Mouse (Mus musculus) limb, embryonic 15.5 days (tissue): ENCODE results near the gene Nfatc2. TPM values are rescaled to one million over a fixed set of nuclear protein-coding genes. Genes with fewer than 3 reads are reported as not detected.

Source experiments
- ATAC-seq: fragments of 200-750 bp; cut with Nextera tagmentation; 2 replicates; pipeline ENCODE4 v1.8.0; 2017; ENCODE audit warnings: low read depth, moderate TSS enrichment; ENCODE audit not compliant: insufficient number of reproducible peaks, low FRiP score, low TSS enrichment
- H3K27ac ChIP-seq: fragments of 300-500 bp; sonication (generic); 2 replicates; pipeline ENCODE4 v1.5.1; 2015; ENCODE audit warnings: moderate library complexity, mild to moderate bottlenecking, inconsistent platforms
- H3K27me3 ChIP-seq: fragments of 300-500 bp; sonication (generic); 2 replicates; pipeline ENCODE4 v1.6.1; 2015; ENCODE audit warnings: inconsistent platforms
- H3K36me3 ChIP-seq: fragments of 300-500 bp; sonication (generic); 2 replicates; pipeline ENCODE4 v1.6.1; 2015; ENCODE audit warnings: inconsistent platforms
- H3K4me1 ChIP-seq: fragments of 300-500 bp; sonication (generic); 2 replicates; pipeline ENCODE4 v1.6.1; 2015; ENCODE audit warnings: inconsistent platforms
- H3K4me2 ChIP-seq: fragments of 300-500 bp; sonication (generic); 2 replicates; pipeline ENCODE4 v1.6.1; 2015; ENCODE audit warnings: mild to moderate bottlenecking, inconsistent platforms
- H3K4me3 ChIP-seq: fragments of 300-500 bp; sonication (generic); 2 replicates; pipeline ENCODE4 v1.5.1; 2015; ENCODE audit warnings: mild to moderate bottlenecking, inconsistent platforms
- H3K9ac ChIP-seq: fragments of 300-500 bp; sonication (generic); 2 replicates; pipeline ENCODE4 v1.6.1; 2015; ENCODE audit warnings: inconsistent platforms
- H3K9me3 ChIP-seq: fragments of 300-500 bp; sonication (generic); 2 replicates; pipeline ENCODE4 v1.6.1; 2016; ENCODE audit warnings: inconsistent platforms
- WGBS: fragments of 180-500 bp; shearing (Covaris S2); methylation state at CpG from one replicate; pipeline ENCODE4 v1.1.7; 2015; 5-methylcytosine and 5-hydroxymethylcytosine counted together
- polyA plus RNA-seq: library from polyadenylated mRNA; unstranded; fragments of >200 nt; fragmentation: Nextera tagmentation; extraction: Ambion mirVana; gene quantifications from 2 replicates; pipeline ENCODE4 v1.2.1, GENCODE M21; 2015

Nfatc2 gene
- polyA plus RNA-seq, 1 experiment from 2014 or later, result 6.2 TPM

DNA sequence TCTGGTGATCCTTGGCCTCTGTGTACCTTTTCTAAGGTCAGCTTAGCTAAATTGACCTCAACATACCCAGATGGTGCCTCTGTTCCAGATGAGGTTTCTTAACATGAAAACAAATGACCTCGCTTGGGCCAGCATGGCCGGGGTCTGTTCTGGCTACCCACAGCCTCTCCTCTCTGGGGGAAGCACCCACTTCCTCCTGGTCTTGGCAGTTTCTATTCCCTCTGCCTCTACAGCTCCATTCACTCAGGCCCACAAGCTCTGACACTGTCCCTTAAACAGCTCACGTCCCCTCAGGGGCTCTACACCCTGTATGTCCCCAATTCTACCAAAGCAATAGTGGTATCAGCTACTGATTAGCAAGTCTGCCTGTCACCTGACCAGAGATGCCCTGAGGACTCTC, 27.6 kb downstream of the Nfatc2 start:
- Histone ChIP-seq H3K4me3 (no peak overlapping the region), H3K4me1 (peaks cover 47% of the 10 kb centered on the region), H3K27ac (no peak overlapping the region), H3K27me3 (no peaks in the 10 kb centered on the region), H3K36me3 (peaks cover 12% of the 10 kb centered on the region), H3K9ac (no peak overlapping the region), H3K4me2 (no peak overlapping the region), H3K9me3 (no peaks in the 10 kb centered on the region)
- no peak for ATAC-seq
- WGBS, result 68% methylated on average over 3 of the region's 3 CpGs

DNA sequence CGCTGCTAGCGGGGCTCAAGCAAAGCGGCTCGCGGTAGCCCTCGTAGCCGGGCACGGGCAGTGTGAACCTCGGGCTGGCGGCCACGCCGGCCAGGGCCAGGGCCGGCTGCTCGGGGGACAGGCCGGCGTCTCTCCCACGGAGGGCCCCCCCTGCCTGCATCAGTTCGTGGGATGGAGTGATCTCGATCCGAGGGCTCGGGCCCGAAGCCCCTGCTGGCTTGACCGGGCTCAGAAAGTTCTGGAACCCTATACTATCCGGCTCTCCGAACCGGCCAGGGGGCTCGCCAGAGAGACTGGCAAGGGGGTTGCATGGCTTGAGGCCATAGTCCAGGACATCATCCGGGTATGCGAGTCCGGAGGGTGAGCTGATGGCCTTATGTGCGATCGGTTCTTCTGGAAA, 30.2 kb downstream of the Nfatc2 start:
- H3K27me3 ChIP-seq, result no peaks in the 10 kb centered on the region
- no peak overlapping the region for H3K9ac ChIP-seq
- H3K36me3 ChIP-seq, result peaks cover 18% of the 10 kb centered on the region
- H3K4me1 ChIP-seq, result peaks cover 26% of the 10 kb centered on the region
- WGBS, result 94% methylated on average over 32 of the region's 32 CpGs
- ATAC-seq, result no peak
- H3K9me3 ChIP-seq, result no peaks in the 10 kb centered on the region
- no peak overlapping the region for H3K27ac ChIP-seq
- H3K4me3 ChIP-seq, result no peak overlapping the region
- no peak overlapping the region for H3K4me2 ChIP-seq

DNA sequence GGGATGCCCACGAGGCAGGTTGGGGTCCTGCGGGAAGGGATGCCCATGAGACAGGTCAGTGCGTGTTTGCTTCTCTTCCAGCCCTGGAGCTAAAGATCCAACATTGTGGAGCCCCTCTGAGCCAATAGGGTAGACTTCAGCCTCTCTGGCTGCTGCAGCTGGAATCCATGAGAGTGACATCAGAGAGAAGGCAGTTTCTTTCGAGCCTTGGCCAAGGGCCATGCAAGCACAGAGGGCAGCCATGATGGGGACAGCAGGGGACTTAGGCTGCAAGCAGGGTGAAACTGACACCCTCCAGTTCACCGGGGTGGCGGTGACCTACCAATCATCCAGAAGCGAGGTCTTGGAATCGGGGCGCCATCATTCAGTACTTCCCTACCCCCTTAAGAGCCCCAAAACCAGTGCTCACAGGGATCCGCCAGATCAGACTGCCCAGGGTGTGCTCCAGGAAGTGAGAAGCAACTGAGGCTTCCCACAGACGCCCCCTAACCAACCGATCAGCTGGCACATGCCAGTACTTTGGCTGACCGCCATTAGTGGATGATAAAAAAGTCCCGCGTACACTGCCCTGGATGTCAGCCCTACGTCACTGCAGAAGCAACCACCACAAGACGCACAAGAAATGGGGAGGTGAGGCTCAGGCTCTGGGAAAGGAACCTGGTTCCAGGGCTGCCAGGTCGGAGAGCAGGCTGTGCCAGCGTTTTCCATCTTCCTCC, 35.8 kb downstream of the Nfatc2 start:
- no peaks in the 10 kb centered on the region for H3K9me3 ChIP-seq
- H3K9ac ChIP-seq, result no peak overlapping the region
- peaks cover 12% of the 10 kb centered on the region for H3K36me3 ChIP-seq
- H3K4me2 ChIP-seq, result no peak overlapping the region
- peaks cover 26% of the 10 kb centered on the region for H3K4me1 ChIP-seq
- no peaks in the 10 kb centered on the region for H3K27me3 ChIP-seq
- 75% methylated on average over 19 of the region's 19 CpGs for WGBS
- no peak overlapping the region for H3K4me3 ChIP-seq
- ATAC-seq, result no peak
- no peak overlapping the region for H3K27ac ChIP-seq

DNA sequence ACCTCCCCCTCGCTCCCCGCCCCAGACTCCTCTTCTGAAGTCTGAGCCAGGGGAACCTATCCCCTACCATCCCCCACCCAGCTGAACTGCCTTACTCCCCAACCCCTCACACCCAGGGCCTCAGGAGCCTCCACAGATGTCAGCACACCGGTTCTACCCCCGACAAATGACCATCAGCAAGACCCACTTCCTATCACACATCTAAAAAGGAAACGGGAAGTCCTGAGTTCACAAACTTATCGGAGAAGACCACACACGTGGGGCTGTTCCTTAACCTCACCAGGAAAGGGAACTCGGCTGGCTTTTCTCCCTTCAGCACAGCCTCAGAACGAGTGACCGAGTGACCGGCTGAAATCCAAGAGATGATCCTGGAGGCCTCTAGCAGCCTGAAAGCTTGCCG, 38.3 kb downstream of the Nfatc2 start:
- no peaks in the 10 kb centered on the region for H3K9me3 ChIP-seq
- peaks cover 28% of the 10 kb centered on the region for H3K4me1 ChIP-seq
- no peak overlapping the region for H3K4me2 ChIP-seq
- no peak for ATAC-seq
- H3K4me3 ChIP-seq, result no peak overlapping the region
- WGBS, result 28% methylated on average over 12 of the region's 12 CpGs
- no peaks in the 10 kb centered on the region for H3K27me3 ChIP-seq
- H3K27ac ChIP-seq, result no peak overlapping the region
- H3K36me3 ChIP-seq, result peaks cover 6% of the 10 kb centered on the region
- H3K9ac ChIP-seq, result no peak overlapping the region

DNA sequence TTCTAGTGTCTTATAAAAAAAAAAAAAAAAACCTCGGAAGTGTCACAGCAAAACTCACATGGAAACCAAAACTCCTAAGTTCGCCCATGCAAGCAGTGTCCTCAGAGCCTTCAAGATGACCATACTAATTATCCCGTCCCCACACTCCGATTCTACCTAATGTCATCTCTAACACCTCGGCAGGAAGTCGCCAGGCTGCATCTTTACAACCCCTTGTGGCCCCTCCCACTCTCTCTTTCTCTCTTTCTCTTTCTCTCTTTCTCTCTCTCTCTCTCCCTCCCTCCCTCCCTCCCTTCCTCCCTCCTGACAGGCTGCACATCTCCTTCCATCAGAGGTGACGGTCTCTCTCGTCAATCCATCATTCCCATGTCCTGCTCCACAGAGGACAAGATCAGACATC, 44.4 kb downstream of the Nfatc2 start:
- H3K9me3 ChIP-seq, result no peaks in the 10 kb centered on the region
- H3K27me3 ChIP-seq, result 0 out of 2 replicates have a peak, but pooled peaks cover 5% of the 10 kb centered on the region
- H3K4me3 ChIP-seq, result no peak overlapping the region
- H3K4me1 ChIP-seq, result peaks cover 48% of the 10 kb centered on the region
- no peaks in the 10 kb centered on the region for H3K36me3 ChIP-seq
- ATAC-seq, result no peak
- no peak overlapping the region for H3K4me2 ChIP-seq
- no peak overlapping the region for H3K27ac ChIP-seq
- 58% methylated on average over 8 of the region's 8 CpGs for WGBS
- H3K9ac ChIP-seq, result no peak overlapping the region

DNA sequence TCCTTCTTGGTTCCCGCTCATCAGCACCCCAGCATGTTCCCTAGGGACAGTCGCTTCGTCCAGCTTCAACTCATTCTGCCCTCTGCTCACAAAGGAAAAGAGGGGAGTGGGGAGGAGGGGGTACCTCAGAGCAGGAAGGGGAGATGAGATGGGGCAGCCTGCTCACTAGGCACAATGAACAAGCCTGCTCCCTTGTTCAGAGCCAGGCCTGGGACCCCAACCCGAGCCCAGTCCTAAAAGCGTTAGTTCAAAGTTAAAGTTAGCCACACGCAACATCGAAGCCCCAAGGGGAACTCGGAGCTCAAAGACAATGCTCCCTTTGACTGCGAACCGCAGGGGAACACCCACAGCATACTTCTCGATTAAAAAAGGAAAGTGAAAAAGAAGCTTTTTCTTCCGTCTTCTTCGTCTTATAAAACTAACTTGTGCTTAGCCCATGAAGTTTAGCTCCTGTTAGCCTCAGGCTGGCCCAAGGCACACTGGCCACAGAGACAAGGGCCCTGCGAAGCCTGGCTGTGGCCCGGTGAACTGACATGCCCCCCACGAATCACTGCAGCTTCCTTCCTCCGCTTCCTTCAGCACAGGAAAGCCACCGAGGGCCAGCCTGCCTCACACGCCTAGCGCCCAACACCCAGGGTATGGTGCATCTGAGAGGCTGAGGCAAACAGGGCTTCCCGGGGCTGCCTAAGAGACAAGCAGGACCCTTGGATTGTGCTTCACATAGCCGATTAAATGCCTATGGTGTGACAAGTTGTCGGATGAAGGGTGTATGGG, 45.4 kb downstream of the Nfatc2 start:
- H3K9me3 ChIP-seq, result no peaks in the 10 kb centered on the region
- peaks cover 5% of the 10 kb centered on the region; the same call in 1 of the 2 replicates for H3K27me3 ChIP-seq
- H3K36me3 ChIP-seq, result no peaks in the 10 kb centered on the region
- no peak for ATAC-seq
- H3K4me2 ChIP-seq, result 0 out of 2 replicates have a peak overlapping the region, but pooled peaks have one; percentile 5
- 51% methylated on average over 23 of the region's 23 CpGs for WGBS
- no peak overlapping the region for H3K4me3 ChIP-seq
- no peak overlapping the region for H3K9ac ChIP-seq
- H3K4me1 ChIP-seq, result peaks cover 57% of the 10 kb centered on the region
- peak overlapping the region; percentile 47; the same call in 1 of the 2 replicates for H3K27ac ChIP-seq

DNA sequence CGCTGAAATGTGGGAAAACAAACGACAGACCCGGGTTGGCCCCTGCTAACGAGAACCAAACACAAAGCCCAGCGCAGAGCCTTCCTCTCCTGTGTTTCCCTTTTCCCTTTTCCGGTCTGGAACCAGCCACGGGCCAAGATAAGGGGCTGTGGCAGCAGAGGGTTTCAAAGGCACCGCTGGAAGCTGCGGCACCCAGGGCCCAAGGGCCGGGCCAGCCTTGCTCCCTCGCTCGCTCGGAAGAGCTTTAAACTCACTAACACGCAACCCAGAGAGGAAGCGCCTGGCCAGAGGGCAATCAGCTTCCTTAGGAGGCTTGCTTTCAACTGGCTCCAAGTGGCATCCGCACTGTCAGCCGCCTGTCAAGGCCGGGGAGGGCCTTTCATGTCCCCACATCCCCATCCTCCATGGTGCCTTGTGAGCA, 47.9 kb downstream of the Nfatc2 start:
- no peaks in the 10 kb centered on the region for H3K9me3 ChIP-seq
- H3K27ac ChIP-seq, result no peak overlapping the region
- no peak overlapping the region for H3K9ac ChIP-seq
- WGBS, result 39% methylated on average over 18 of the region's 18 CpGs
- no peaks in the 10 kb centered on the region for H3K36me3 ChIP-seq
- no peak overlapping the region for H3K4me2 ChIP-seq
- peaks cover 73% of the 10 kb centered on the region for H3K4me1 ChIP-seq
- H3K4me3 ChIP-seq, result no peak overlapping the region
- peaks cover 5% of the 10 kb centered on the region; the same call in 1 of the 2 replicates for H3K27me3 ChIP-seq
- ATAC-seq, result no peak

DNA sequence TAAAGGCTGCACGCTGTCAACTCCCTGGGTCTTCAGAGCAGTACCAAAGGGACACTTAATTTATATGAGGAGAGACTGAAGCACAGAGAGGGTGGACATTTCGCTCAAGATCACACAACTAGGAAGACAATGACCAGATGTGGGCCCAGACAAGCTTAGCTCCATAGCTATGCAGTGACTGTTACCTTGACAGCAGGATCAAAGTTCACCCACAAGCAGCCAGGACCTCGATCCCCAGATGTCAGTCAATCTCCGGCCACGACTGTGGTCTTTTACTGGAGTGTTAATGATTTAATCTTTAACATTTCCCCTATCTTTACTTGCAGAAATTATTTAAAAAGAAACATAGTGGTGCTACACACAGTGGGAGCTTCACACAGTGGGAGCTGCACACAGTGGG, 49.1 kb downstream of the Nfatc2 start:
- ATAC-seq, result no peak
- no peaks in the 10 kb centered on the region for H3K36me3 ChIP-seq
- no peak overlapping the region for H3K4me3 ChIP-seq
- H3K27ac ChIP-seq, result peak overlapping the region; percentile 19; the same call in 1 of the 2 replicates
- H3K9ac ChIP-seq, result no peak overlapping the region
- no peaks in the 10 kb centered on the region for H3K9me3 ChIP-seq
- H3K4me2 ChIP-seq, result no peak overlapping the region
- 32% methylated on average over 5 of the region's 5 CpGs for WGBS
- H3K27me3 ChIP-seq, result peaks cover 5% of the 10 kb centered on the region; the same call in 1 of the 2 replicates
- peaks cover 82% of the 10 kb centered on the region for H3K4me1 ChIP-seq

DNA sequence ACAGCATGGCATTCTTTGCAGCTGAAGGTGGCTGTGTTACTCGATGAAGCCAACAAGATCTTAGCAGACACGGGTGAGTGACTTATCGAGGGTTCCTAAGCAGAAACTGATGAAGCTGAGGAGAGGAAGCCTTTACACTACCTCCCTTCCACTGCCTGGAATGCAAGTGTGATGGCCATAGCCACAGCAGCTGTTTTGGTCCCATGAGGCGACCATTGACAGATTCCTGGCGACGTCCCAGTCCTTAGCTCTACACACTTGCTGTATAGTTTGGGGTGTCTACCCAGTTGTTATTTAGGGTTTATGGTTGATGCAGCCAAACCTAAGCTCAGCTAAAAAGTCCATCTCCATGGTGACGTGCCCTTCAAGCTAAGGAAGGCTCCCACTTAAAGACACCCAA, 50.2 kb downstream of the Nfatc2 start:
- peaks cover 84% of the 10 kb centered on the region for H3K4me1 ChIP-seq
- WGBS, result 85% methylated on average over 7 of the region's 7 CpGs
- no peak overlapping the region for H3K9ac ChIP-seq
- peaks cover 5% of the 10 kb centered on the region; the same call in 1 of the 2 replicates for H3K27me3 ChIP-seq
- ATAC-seq, result no peak
- H3K4me2 ChIP-seq, result no peak overlapping the region
- H3K9me3 ChIP-seq, result no peaks in the 10 kb centered on the region
- H3K4me3 ChIP-seq, result no peak overlapping the region
- no peaks in the 10 kb centered on the region for H3K36me3 ChIP-seq
- H3K27ac ChIP-seq, result no peak overlapping the region

DNA sequence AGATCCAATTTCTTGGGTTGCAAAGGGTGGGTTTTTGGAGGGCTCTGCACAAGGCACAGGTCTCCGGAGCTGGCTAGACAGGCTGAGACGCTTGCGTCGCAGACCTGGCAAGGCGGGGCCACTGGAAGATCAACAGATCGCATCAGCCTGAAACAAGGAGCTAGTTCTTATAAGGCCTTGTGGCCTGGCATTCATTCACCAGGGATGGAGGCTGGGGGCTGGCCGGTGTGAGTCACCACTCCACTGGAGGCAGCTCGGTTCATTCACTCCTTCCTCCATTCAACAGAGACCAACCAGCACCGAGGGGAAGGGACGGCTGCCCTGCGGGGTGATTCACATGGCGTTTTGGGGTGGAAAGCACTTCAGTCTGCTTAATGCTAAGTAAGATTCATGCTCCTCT, 52.1 kb downstream of the Nfatc2 start:
- no peak overlapping the region for H3K4me3 ChIP-seq
- H3K36me3 ChIP-seq, result no peaks in the 10 kb centered on the region
- no peaks in the 10 kb centered on the region for H3K9me3 ChIP-seq
- 34% methylated on average over 12 of the region's 12 CpGs for WGBS
- peaks cover 89% of the 10 kb centered on the region for H3K4me1 ChIP-seq
- H3K4me2 ChIP-seq, result peak overlapping the region; percentile 15; the same call in 1 of the 2 replicates
- ATAC-seq, result peak; percentile 49
- H3K27ac ChIP-seq, result peak overlapping the region; percentile 82
- H3K27me3 ChIP-seq, result peaks cover 7% of the 10 kb centered on the region; the same call in 1 of the 2 replicates
- H3K9ac ChIP-seq, result no peak overlapping the region

DNA sequence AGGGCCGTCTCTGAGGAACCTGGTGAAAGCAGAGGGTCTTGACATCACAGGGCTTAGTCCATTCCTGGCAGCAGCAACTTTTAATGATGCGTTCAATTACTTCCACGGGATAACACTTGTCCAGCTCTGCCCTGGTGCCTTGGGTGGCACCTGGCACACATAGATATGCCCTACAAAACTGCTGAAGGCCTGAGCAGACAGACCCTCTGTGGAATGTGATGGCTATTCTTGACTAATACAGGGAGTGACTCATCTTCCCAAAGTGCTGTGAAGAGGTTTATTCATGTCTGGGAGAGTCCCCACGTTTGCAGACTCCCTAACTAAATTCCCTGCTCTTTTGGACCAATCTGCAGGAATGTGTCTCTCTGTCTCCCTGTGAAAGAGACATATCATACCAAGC, 53.4 kb downstream of the Nfatc2 start:
- Histone ChIP-seq H3K36me3 (no peaks in the 10 kb centered on the region), H3K9me3 (no peaks in the 10 kb centered on the region), H3K4me3 (no peak overlapping the region), H3K9ac (no peak overlapping the region), H3K27ac (peak overlapping the region; percentile 82; the same call in 1 of the 2 replicates), H3K4me2 (no peak overlapping the region), H3K27me3 (peaks cover 5% of the 10 kb centered on the region; the same call in 1 of the 2 replicates), H3K4me1 (peaks cover 87% of the 10 kb centered on the region)
- no peak for ATAC-seq
- WGBS, result 57% methylated on average over 4 of the region's 4 CpGs
